Mouse (Mus musculus): ENCODE data around the gene Cysltr2.

DNA sequence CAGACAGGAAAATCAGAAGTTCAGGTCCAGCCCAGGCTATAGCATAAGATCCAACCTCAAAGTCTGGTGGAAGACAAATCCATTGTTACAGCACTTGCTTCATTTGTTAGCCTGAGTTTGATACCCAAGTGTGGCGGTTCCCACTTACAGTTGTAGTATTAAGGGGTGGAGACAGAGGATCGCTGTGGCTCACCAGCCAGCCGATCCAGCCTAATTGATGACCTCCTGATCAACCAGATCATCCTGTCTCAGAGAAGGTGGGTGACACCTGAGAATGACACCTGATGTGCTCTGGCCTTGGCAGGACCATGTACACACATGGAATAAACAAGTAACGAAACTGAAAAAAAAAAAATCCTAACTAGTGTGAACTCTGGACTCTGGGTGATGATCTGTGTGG lies 47.1 kb downstream of the Cysltr2 start:
- TF ChIP-seq HCFC1 (IDR thresholded peaks at IDR 0.05; ENCODE audit: borderline replicate concordance, insufficient read depth, low read length) (no peak), ZC3H11A (IDR thresholded peaks at IDR 0.05; ENCODE audit: borderline replicate concordance, low read depth, low read length) (no peak), ZNF384 (IDR thresholded peaks at IDR 0.05; ENCODE audit: low read depth, low read length) (no peak), CHD2 (IDR thresholded peaks at IDR 0.05; ENCODE audit: low read depth, low read length) (no peak), MAFK (IDR thresholded peaks at IDR 0.05; ENCODE audit: insufficient read depth, low read depth, low read length) (no peak)
